Mouse (Mus musculus) sigmoid colon, adult 10 weeks (tissue): ENCODE results near the gene Gpr21. TPM values are rescaled to one million over a fixed set of nuclear protein-coding genes. Genes with fewer than 3 reads are reported as not detected.

Experiments
- polyA plus RNA-seq: library from polyadenylated mRNA; stranded (reverse); fragments of 350-450 nt; fragmentation: Illumina TruSeq; extraction: RNeasy Lipid Tissue Mini Kit (QIAGEN cat#74804); gene quantifications from one replicate; pipeline ENCODE4 v1.2.3, GENCODE M21; 2014; ENCODE audit warnings: low read depth, low replicate concordance

Gpr21 gene
- 0.54 TPM for polyA plus RNA-seq

GRCm38 (mm10) chr2:37516030-37516710 lies at the start of gene Gpr21:
Gene Gpr21 (plus strand): TSS chr2:37516332.

Other genes starting within 250 kb of the Gpr21 start
- gene Olfr368, start 189.8 kb upstream of the Gpr21 start, polyA plus RNA-seq: not detected
- 98.2 TPM for gene Pdcl, start 157.0 kb upstream of the Gpr21 start, polyA plus RNA-seq
- 60.8 TPM for gene Rc3h2, start 93.4 kb upstream of the Gpr21 start, polyA plus RNA-seq
- gene Zbtb26, start 73.2 kb upstream of the Gpr21 start, polyA plus RNA-seq: 26.0 TPM
- 62.8 TPM for gene Zbtb6, start 73.2 kb upstream of the Gpr21 start, polyA plus RNA-seq
- 44.6 TPM for gene Rabgap1, start 73.1 kb upstream of the Gpr21 start, polyA plus RNA-seq
- 317 TPM for gene Strbp, start 187.5 kb downstream of the Gpr21 start, polyA plus RNA-seq